Mouse (Mus musculus): ENCODE measurements around the gene Dysf. TPM values are rescaled to one million over a fixed set of nuclear protein-coding genes. Genes with fewer than 3 reads are reported as not detected.

Dysf gene
- total and polyA plus RNA-seq, 3 experiments: not detected

- Histone ChIP-seq H3K4me3 (ENCODE audit: control insufficient read depth in 1 of 2, insufficient read depth in 1 of 2, low read depth in 2 of 2, low read length in 2 of 2) (no peak overlapping the region), H3K9ac (ENCODE audit: control insufficient read depth, low read depth, low read length, poor library complexity, severe bottlenecking) (no peak overlapping the region), H3K36me3 (ENCODE audit: control insufficient read depth in 1 of 2, insufficient read depth in 2 of 2, low read length in 2 of 2) (no peaks in the 10 kb centered on the region), H3K79me2 (ENCODE audit: control insufficient read depth, insufficient read depth, low read length, poor library complexity) (no peaks in the 10 kb centered on the region), H3K27me3 (ENCODE audit: control insufficient read depth in 1 of 2, insufficient read depth in 2 of 2, low read length in 2 of 2) (no peaks in the 10 kb centered on the region), H3K9me3 (replicated peaks; ENCODE audit: insufficient read depth, low read length) (no peaks in the 10 kb centered on the region), H3K4me1 (ENCODE audit: control insufficient read depth in 1 of 2, insufficient read depth in 2 of 2, low read length in 2 of 2) (no peaks in the 10 kb centered on the region), H3K27ac (ENCODE audit: control insufficient read depth, low read depth, low read length) (no peak overlapping the region)
- no peak for TF ChIP-seq EP300 (IDR thresholded peaks at IDR 0.05; ENCODE audit: low read depth in 1 of 2, low read length in 2 of 2)
- TF ChIP-seq CHD2 (IDR thresholded peaks at IDR 0.05; ENCODE audit: low read length): no peak
- no peak for TF ChIP-seq NELFE (IDR thresholded peaks at IDR 0.05; ENCODE audit: low read depth, low read length)
- no peak for TF ChIP-seq ETS1 (IDR thresholded peaks at IDR 0.05; ENCODE audit: low read depth, low read length)
- TF ChIP-seq E2F4 (IDR thresholded peaks at IDR 0.05; ENCODE audit: borderline replicate concordance, low read depth, low read length): no peak
- no peak for TF ChIP-seq JUND (IDR thresholded peaks at IDR 0.05; ENCODE audit: low read depth, low read length)
- TF ChIP-seq ZKSCAN1 (IDR thresholded peaks at IDR 0.05; ENCODE audit: low read depth, low read length): no peak
- TF ChIP-seq KAT2A (conservative IDR thresholded peaks at IDR 0.05; ENCODE audit: low read depth, low read length): no peak
- TF ChIP-seq MYB (IDR thresholded peaks at IDR 0.05; ENCODE audit: low read depth, low read length): no peak
- TF ChIP-seq MAZ (IDR thresholded peaks at IDR 0.05; ENCODE audit: low read depth, low read length): no peak
- no peak for TF ChIP-seq POLR2AphosphoS5 (IDR thresholded peaks at IDR 0.05; ENCODE audit: borderline replicate concordance, low read depth, low read length)
- no peak for TF ChIP-seq USF2 (IDR thresholded peaks at IDR 0.05; ENCODE audit: borderline replicate concordance in 1 of 2, insufficient read depth in 1 of 2, low read depth in 1 of 2, low read length in 2 of 2)
- no peak for TF ChIP-seq GABPA (IDR thresholded peaks at IDR 0.05; ENCODE audit: low read depth, low read length)
- TF ChIP-seq NRF1 (IDR thresholded peaks at IDR 0.05; ENCODE audit: insufficient read depth, low read depth, low read length, poor library complexity, severe bottlenecking): no peak
- TF ChIP-seq GATA1 (IDR thresholded peaks at IDR 0.05; ENCODE audit: low read depth, low read length): no peak
- no peak for TF ChIP-seq RAD21 (IDR thresholded peaks at IDR 0.05; ENCODE audit: low read depth, low read length)
- TF ChIP-seq CTCF (IDR thresholded peaks at IDR 0.05 in 2 of 3, conservative IDR thresholded peaks at IDR 0.05 in 1 of 3; ENCODE audit: control insufficient read depth in 1 of 3, insufficient read depth in 1 of 3, low read depth in 2 of 3, low read length in 3 of 3, poor library complexity in 1 of 3, severe bottlenecking in 1 of 3): no peak
- DNase-seq (ENCODE audit: low read depth, low spot score): no peak
These were observed 122.5 kb downstream of the Dysf start for GRCm38 (mm10) chr6:84130867-84131266.

- H3K4me1 ChIP-seq (ENCODE audit: control insufficient read depth in 1 of 2, insufficient read depth in 2 of 2, low read length in 2 of 2): no peaks in the 10 kb centered on the region
- no peak overlapping the region for H3K9ac ChIP-seq (ENCODE audit: control insufficient read depth, low read depth, low read length, poor library complexity, severe bottlenecking)
- H3K27ac ChIP-seq (ENCODE audit: control insufficient read depth, low read depth, low read length): no peak overlapping the region
- no peaks in the 10 kb centered on the region for H3K27me3 ChIP-seq (ENCODE audit: control insufficient read depth in 1 of 2, insufficient read depth in 2 of 2, low read length in 2 of 2)
- no peaks in the 10 kb centered on the region for H3K9me3 ChIP-seq (replicated peaks; ENCODE audit: insufficient read depth, low read length)
- no peaks in the 10 kb centered on the region for H3K79me2 ChIP-seq (ENCODE audit: control insufficient read depth, insufficient read depth, low read length, poor library complexity)
- DNase-seq (ENCODE audit: low read depth, low spot score): no peak
- H3K36me3 ChIP-seq (ENCODE audit: control insufficient read depth in 1 of 2, insufficient read depth in 2 of 2, low read length in 2 of 2): no peaks in the 10 kb centered on the region
- TF ChIP-seq JUND (IDR thresholded peaks at IDR 0.05; ENCODE audit: low read depth, low read length) (no peak), RCOR1 (IDR thresholded peaks at IDR 0.05; ENCODE audit: low read depth, low read length) (no peak)
- no peak overlapping the region for H3K4me3 ChIP-seq (ENCODE audit: control insufficient read depth in 1 of 2, insufficient read depth in 1 of 2, low read depth in 2 of 2, low read length in 2 of 2)
These were observed 123.1 kb downstream of the Dysf start for GRCm38 (mm10) chr6:84131539-84131938.
